Mouse (Mus musculus) layer of hippocampus, postnatal 10 days (tissue): Measurements from ENCODE around the gene Tfcp2. TPM values are rescaled to one million over a fixed set of nuclear protein-coding genes. Genes with fewer than 3 reads are reported as not detected.

ENCODE experiments used
- DNase-seq, 2 experiments: peaks; one replicate each; pipeline ENCODE4 v3.0.0; 2021; ENCODE audit warnings: low spot score in 2 of 2
- total RNA-seq, 2 experiments: library from RNA; stranded (reverse); gene quantifications; 2 replicates each; pipeline ENCODE4 v1.2.3; 2021

Tfcp2 gene
- total RNA-seq, 2 experiments from 2014 or later, result 28.8 to 34.1 TPM

DNA sequence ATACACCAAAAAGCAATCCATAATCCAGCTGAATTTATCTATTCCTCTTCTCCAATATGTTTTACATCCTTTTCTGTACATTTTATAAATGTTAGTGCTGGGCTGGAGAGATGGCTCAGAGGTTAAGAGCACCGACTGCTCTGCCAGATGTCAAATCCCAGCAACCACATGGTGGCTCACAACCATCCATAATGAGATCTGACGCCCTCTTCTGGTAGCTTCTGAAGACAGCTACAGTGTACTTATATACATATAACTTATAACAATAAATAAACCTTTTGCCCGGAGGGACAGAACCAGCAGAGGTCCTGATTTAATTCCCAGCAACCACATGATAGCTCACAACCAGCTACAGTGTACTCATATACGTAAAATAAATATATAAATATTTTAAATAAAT lies 103.2 kb downstream of the Tfcp2 start:
- no peak for DNase-seq

Other genes with a start within 250 kb of the Tfcp2 start
- gene Mettl7a1, start 247.9 kb downstream of the Tfcp2 start, total RNA-seq, result 10 to 100 TPM; 13.8 to 16.1 TPM
- gene Mettl7a3, start 217.1 kb downstream of the Tfcp2 start, total RNA-seq, result not detected
- gene Methig1, start 198.9 kb downstream of the Tfcp2 start, total RNA-seq, result not detected
- under 1 TPM in 1 of 2 experiments, not detected in 1; 0.39 TPM for gene Mettl7a2, start 198.8 kb downstream of the Tfcp2 start, total RNA-seq
- gene Higd1c, start 187.5 kb downstream of the Tfcp2 start, total RNA-seq, result not detected
- under 1 TPM; 0.14 to 0.16 TPM for gene Gm5475, start 129.9 kb downstream of the Tfcp2 start, total RNA-seq
- 10 to 100 TPM; 55.5 to 61.9 TPM for gene Slc11a2, start 126.9 kb downstream of the Tfcp2 start, total RNA-seq
- 10 to 100 TPM; 67.8 to 79.1 TPM for gene Letmd1, start 83.0 kb downstream of the Tfcp2 start, total RNA-seq
- gene Csrnp2, start 56.5 kb downstream of the Tfcp2 start, total RNA-seq, result 10 to 100 TPM; 34.5 to 34.7 TPM
- 100 to 1,000 TPM; 104 to 107 TPM for gene Pou6f1, start 48.0 kb upstream of the Tfcp2 start, total RNA-seq
- 10 to 100 TPM; 78.4 to 92.4 TPM for gene Dazap2, start 63.3 kb upstream of the Tfcp2 start, total RNA-seq
- 1 to 10 TPM; 1.7 to 4.1 TPM for gene Smagp, start 84.9 kb upstream of the Tfcp2 start, total RNA-seq
- 1 to 10 TPM; 3.9 to 4.8 TPM for gene Bin2, start 117.5 kb upstream of the Tfcp2 start, total RNA-seq
- gene Cela1, start 135.9 kb upstream of the Tfcp2 start, total RNA-seq, result 1 to 10 TPM in 1 of 2 experiments, under 1 TPM in 1; 0.87 to 1.7 TPM
- under 1 TPM; 0.49 to 0.87 TPM for gene Galnt6, start 177.4 kb upstream of the Tfcp2 start, total RNA-seq
- 10 to 100 TPM; 82.1 to 84.7 TPM for gene Slc4a8, start 209.7 kb upstream of the Tfcp2 start, total RNA-seq